Comparison of ENCODE assay signal across 9 mouse cellular contexts in genomic region chr13:34793816-34794215, GRCm38 (mm10). TPM values are rescaled to one million over a fixed set of nuclear protein-coding genes. Genes with fewer than 3 reads are reported as not detected.
DNase-seq lines count a peak whose midpoint lies in the region; ATAC-seq and TF ChIP-seq lines count a peak whose summit lies in the region.
"Had no signal": no experiment of that assay in that cellular context is flagged by ENCODE, and none has a peak within 500 bp of the region (broad histone marks: within the 10 kb centered on the region; RNA-seq: fewer than 3 reads in every experiment).

No protein-coding gene starts in this region.

- peaks cover 13% of the 10 kb centered on the region for H3K4me1 ChIP-seq in heart, adult 2 months (ENCODE audit: control insufficient read depth, insufficient read depth, low read length)
- H3K4me1 ChIP-seq in heart, embryonic 12.5 days (replicated peaks): no peaks in the 10 kb centered on the region; the same call in 1 of the 2 replicates
- no peaks in the 10 kb centered on the region for H3K4me1 ChIP-seq in ES-Bruce4 (ENCODE audit: control insufficient read depth, insufficient read depth, low read length)

- intact Hi-C loops in heart, adult 2 months (cut with DNase I): loop anchor here (1.0 to 10.0 kb wide), 6 partner anchors 52 to 609 kb away; partner anchors contain the start of gene Pxdc1
- intact Hi-C loops in left cerebral cortex, postnatal 36 days (cut with DNase I): loop anchor here (1.0 to 10.0 kb wide), 2 partner anchors 151 to 609 kb away; no protein-coding TSS in a partner anchor

- TF ChIP-seq CTCF in heart, adult 2 months (IDR thresholded peaks at IDR 0.05): peak; percentile 80
- peak; percentile 29 for TF ChIP-seq CTCF in ES-Bruce4 (IDR thresholded peaks at IDR 0.05; ENCODE audit: low read depth, low read length)

- H3K27ac ChIP-seq in heart, adult 2 months: peak overlapping the region; percentile 91
- no peak overlapping the region for H3K27ac ChIP-seq in heart, embryonic 12.5 days (ENCODE audit: poor library complexity, severe bottlenecking)
- no peak overlapping the region for H3K27ac ChIP-seq in ES-Bruce4 (ENCODE audit: insufficient read depth, low read length)
- H3K27ac ChIP-seq: embryonic facial prominence, embryonic 13.5 days had no signal

- no peak for ATAC-seq in heart, embryonic 12.5 days (ENCODE audit: insufficient number of reproducible peaks, low FRiP score)

- no peak overlapping the region for H3K4me2 ChIP-seq in heart, embryonic 12.5 days
- H3K4me2 ChIP-seq: embryonic facial prominence, embryonic 13.5 days had no signal

- no peaks in the 10 kb centered on the region for H3K9me3 ChIP-seq in heart, embryonic 12.5 days (replicated peaks)
- no peaks in the 10 kb centered on the region for H3K9me3 ChIP-seq in ES-Bruce4 (replicated peaks; ENCODE audit: control insufficient read depth, insufficient read depth, low read length, poor library complexity, severe bottlenecking)
- H3K9me3 ChIP-seq: embryonic facial prominence, embryonic 13.5 days had no signal

- WGBS in heart, adult 2 months: 21% methylated on average over 2 of the region's 2 CpGs
- 33% methylated on average over 2 of the region's 2 CpGs for WGBS in heart, embryonic 12.5 days

- no peak overlapping the region for H3K4me3 ChIP-seq in heart, adult 2 months
- H3K4me3 ChIP-seq in heart, embryonic 12.5 days: no peak overlapping the region
- H3K4me3 ChIP-seq in ES-Bruce4 (ENCODE audit: low read depth, low read length): no peak overlapping the region
- H3K4me3 ChIP-seq: embryonic facial prominence, embryonic 13.5 days had no signal

- no peak overlapping the region for H3K9ac ChIP-seq in heart, adult 2 months (ENCODE audit: low read depth, low read length)
- no peak overlapping the region for H3K9ac ChIP-seq in heart, embryonic 12.5 days
- no peak overlapping the region for H3K9ac ChIP-seq in ES-Bruce4 (ENCODE audit: low read depth, poor library complexity, severe bottlenecking)
- H3K9ac ChIP-seq: embryonic facial prominence, embryonic 13.5 days had no signal

- TF ChIP-seq POLR2A in heart, adult 2 months (IDR thresholded peaks at IDR 0.05; ENCODE audit: insufficient read depth, low read depth, low read length): no peak
- TF ChIP-seq POLR2A in ES-Bruce4 (IDR thresholded peaks at IDR 0.05; ENCODE audit: insufficient read depth, low read length): no peak

- DNase-seq in heart, adult 2 months: peak; percentile 75 to 76
- DNase-seq in brain, adult 2 months (ENCODE audit: low read depth, low spot score): peak; percentile 73
- peak; percentile 37 to 65 for DNase-seq in gastrocnemius, postnatal 4 days (ENCODE audit: low spot score in 2 of 2)
- DNase-seq in left cerebral cortex, postnatal 36 days (ENCODE audit: low spot score in 2 of 2): peak; percentile 8 to 37
- DNase-seq in retina, embryonic 14.5 days (ENCODE audit: low spot score): peak; percentile 55
- DNase-seq in urinary bladder, postnatal 10 days (ENCODE audit: low spot score): peak; percentile 19

- no peaks in the 10 kb centered on the region for H3K27me3 ChIP-seq in heart, adult 2 months (ENCODE audit: control insufficient read depth, insufficient read depth, low read length)
- no peaks in the 10 kb centered on the region for H3K27me3 ChIP-seq in heart, embryonic 12.5 days (replicated peaks)
- no peaks in the 10 kb centered on the region for H3K27me3 ChIP-seq in ES-Bruce4 (ENCODE audit: control insufficient read depth, insufficient read depth, low read length, poor library complexity, severe bottlenecking)
- H3K27me3 ChIP-seq: embryonic facial prominence, embryonic 13.5 days had no signal

- H3K79me2 ChIP-seq in heart, adult 2 months (replicated peaks; ENCODE audit: control insufficient read depth, insufficient read depth, low read length): no peaks in the 10 kb centered on the region

- 0 out of 2 replicates have a peak, but pooled peaks have one; percentile 53 for TF ChIP-seq EP300 in heart, adult 2 months (IDR thresholded peaks at IDR 0.05; ENCODE audit: insufficient read depth, low read depth, low read length)
- TF ChIP-seq EP300 in ES-Bruce4 (IDR thresholded peaks at IDR 0.05; ENCODE audit: insufficient read depth, low read depth, low read length): no peak

- H3K36me3 ChIP-seq in heart, adult 2 months (ENCODE audit: control insufficient read depth, insufficient read depth, low read length): peaks cover 10% of the 10 kb centered on the region
- no peaks in the 10 kb centered on the region for H3K36me3 ChIP-seq in heart, embryonic 12.5 days
- H3K36me3 ChIP-seq in ES-Bruce4 (ENCODE audit: control insufficient read depth, insufficient read depth, low read length, poor library complexity, severe bottlenecking): no peaks in the 10 kb centered on the region
- H3K36me3 ChIP-seq: embryonic facial prominence, embryonic 13.5 days had no signal

RNA-seq across cellular contexts. Expression of gene Fam50b, which starts 59.2 kb away (rescaled TPM):
- total RNA-seq in heart, adult 2 months (2021): not detected
- polyA plus RNA-seq in heart, adult 2 months (2012; rRNA removed): 0.18 TPM in 1 of 2 replicates, not detected in the other
- not detected in 2 replicates for polyA plus RNA-seq in heart, embryonic 12.5 days (2016; fragmentation: Nextera tagmentation; extraction: Ambion mirVana)
- polyA plus RNA-seq in ES-Bruce4 (2011; ENCODE audit: insufficient read depth, insufficient read length, low read depth, missing spikeins): not detected in 2 replicates
- total RNA-seq in gastrocnemius, postnatal 4 days (2021): not detected
- total RNA-seq in left cerebral cortex, postnatal 36 days (2021): not detected
- polyA plus RNA-seq: embryonic facial prominence, embryonic 13.5 days had no signal

Comparison
In these comparisons a context has a peak if more than half of its experiments do, and no peak if none do; other contexts are left out.
1. DNase-seq: peak in every context shown above with its lines; median percentile 76 in heart, adult 2 months; 73 in brain, adult 2 months; 55 in retina, embryonic 14.5 days; 51 in gastrocnemius, postnatal 4 days; 22 in left cerebral cortex, postnatal 36 days; 19 in urinary bladder, postnatal 10 days.